10 mouse cellular contexts compared by ENCODE assay signal in the genomic region with DNA sequence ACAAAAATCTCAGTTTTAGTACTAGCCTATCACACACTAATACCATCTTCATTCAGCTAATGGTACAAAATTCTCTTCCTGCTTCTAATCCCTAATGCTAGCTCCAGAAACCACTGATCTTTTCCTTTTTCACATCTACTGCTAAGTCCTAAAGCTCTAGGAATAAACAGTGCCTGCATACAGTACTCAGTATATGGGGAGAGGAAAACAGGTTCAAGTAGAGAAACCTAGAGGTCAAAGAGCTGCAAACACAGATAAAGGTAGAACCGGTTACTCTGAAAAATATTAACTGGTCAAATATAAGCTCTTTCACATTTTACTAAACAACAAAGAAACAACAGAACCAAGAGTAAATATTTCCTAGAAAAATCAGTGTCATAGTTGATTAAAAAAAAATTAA. TPM values are rescaled to one million over a fixed set of nuclear protein-coding genes. Genes with fewer than 3 reads are reported as not detected.
DNase-seq lines count a peak whose midpoint lies in the region; ATAC-seq lines count a peak whose summit lies in the region.
"Had no signal": no experiment of that assay in that cellular context is flagged by ENCODE, and none has a peak within 500 bp of the region (broad histone marks: within the 10 kb centered on the region; RNA-seq: fewer than 3 reads in every experiment).

No protein-coding gene starts in this region.

- peak overlapping the region; percentile 34 for H3K4me3 ChIP-seq in kidney, embryonic 16.5 days (ENCODE audit: low read length)
- peak overlapping the region; percentile 95 for H3K4me3 ChIP-seq in embryonic facial prominence, embryonic 13.5 days
- peak overlapping the region; percentile 95 for H3K4me3 ChIP-seq in intestine, embryonic 14.5 days (ENCODE audit: low read depth, low read length)
- H3K4me3 ChIP-seq in midbrain, embryonic 15.5 days = peak overlapping the region; percentile 98

- peaks cover 24% of the 10 kb centered on the region for H3K4me1 ChIP-seq in kidney, embryonic 16.5 days (ENCODE audit: insufficient read depth, low read length)
- peaks cover 21% of the 10 kb centered on the region for H3K4me1 ChIP-seq in embryonic facial prominence, embryonic 13.5 days
- H3K4me1 ChIP-seq in intestine, embryonic 14.5 days (replicated peaks; ENCODE audit: control insufficient read depth, insufficient read depth, low read length) = peaks cover 25% of the 10 kb centered on the region
- H3K4me1 ChIP-seq in midbrain, embryonic 15.5 days = peaks cover 38% of the 10 kb centered on the region

- H3K9me3 ChIP-seq in kidney, embryonic 16.5 days (ENCODE audit: low read length) = no peaks in the 10 kb centered on the region
- H3K9me3 ChIP-seq in embryonic facial prominence, embryonic 13.5 days = no peaks in the 10 kb centered on the region
- no peaks in the 10 kb centered on the region for H3K9me3 ChIP-seq in intestine, embryonic 14.5 days (ENCODE audit: control insufficient read depth, low read length)
- no peaks in the 10 kb centered on the region for H3K9me3 ChIP-seq in midbrain, embryonic 15.5 days

- 17% methylated on average over 1 of the region's 1 CpGs for WGBS in kidney, embryonic 16.5 days
- WGBS in embryonic facial prominence, embryonic 13.5 days = 43% methylated on average over 1 of the region's 1 CpGs
- 16% methylated on average over 1 of the region's 1 CpGs for WGBS in intestine, embryonic 14.5 days
- 29% methylated on average over 1 of the region's 1 CpGs for WGBS in midbrain, embryonic 15.5 days

- peak overlapping the region; percentile 93 for H3K4me2 ChIP-seq in kidney, embryonic 16.5 days (replicated peaks; ENCODE audit: low read depth, low read length)
- H3K4me2 ChIP-seq in embryonic facial prominence, embryonic 13.5 days = peak overlapping the region; percentile 62
- H3K4me2 ChIP-seq in intestine, embryonic 14.5 days (ENCODE audit: low read length) = peak overlapping the region; percentile 95
- H3K4me2 ChIP-seq in midbrain, embryonic 15.5 days = peak overlapping the region; percentile 71

- H3K27me3 ChIP-seq in kidney, embryonic 16.5 days (ENCODE audit: insufficient read depth, low read length) = no peaks in the 10 kb centered on the region
- no peaks in the 10 kb centered on the region for H3K27me3 ChIP-seq in embryonic facial prominence, embryonic 13.5 days
- no peaks in the 10 kb centered on the region for H3K27me3 ChIP-seq in intestine, embryonic 14.5 days (replicated peaks; ENCODE audit: control insufficient read depth, insufficient read depth, low read length)
- H3K27me3 ChIP-seq in midbrain, embryonic 15.5 days (replicated peaks) = no peaks in the 10 kb centered on the region

- no peak for ATAC-seq in kidney, embryonic 16.5 days (ENCODE audit: low FRiP score, low TSS enrichment)
- ATAC-seq in embryonic facial prominence, embryonic 13.5 days (ENCODE audit: insufficient number of reproducible peaks, insufficient read depth, low FRiP score, low TSS enrichment, low read depth) = no peak
- ATAC-seq in intestine, embryonic 14.5 days (replicated peaks; ENCODE audit: low FRiP score, low TSS enrichment, low read depth) = no peak
- no peak for ATAC-seq in midbrain, embryonic 15.5 days (replicated peaks)

- H3K36me3 ChIP-seq in kidney, embryonic 16.5 days (ENCODE audit: insufficient read depth, low read length) = no peaks in the 10 kb centered on the region
- H3K36me3 ChIP-seq in embryonic facial prominence, embryonic 13.5 days = no peaks in the 10 kb centered on the region
- H3K36me3 ChIP-seq in intestine, embryonic 14.5 days (ENCODE audit: control insufficient read depth, insufficient read depth, low read length) = no peaks in the 10 kb centered on the region
- H3K36me3 ChIP-seq in midbrain, embryonic 15.5 days (replicated peaks) = no peaks in the 10 kb centered on the region

- H3K9ac ChIP-seq in kidney, embryonic 16.5 days (replicated peaks; ENCODE audit: low read length) = 0 out of 2 replicates have a peak overlapping the region, but pooled peaks have one; percentile 28
- H3K9ac ChIP-seq in embryonic facial prominence, embryonic 13.5 days = no peak overlapping the region; the same call in 1 of the 2 replicates
- no peak overlapping the region for H3K9ac ChIP-seq in intestine, embryonic 14.5 days (ENCODE audit: low read length)
- no peak overlapping the region for H3K9ac ChIP-seq in midbrain, embryonic 15.5 days

- DNase-seq in kidney, postnatal 4 days = no peak
- DNase-seq in intestine, embryonic 14.5 days (ENCODE audit: low spot score) = no peak
- no peak for DNase-seq in layer of hippocampus, adult 9-10 months (ENCODE audit: low spot score)
- no peak for DNase-seq in yolk sac, embryonic 10.5 days (ENCODE audit: low spot score)
- no peak for DNase-seq in thymus, postnatal 10 days (ENCODE audit: low spot score in 2 of 2)
- DNase-seq: cerebellum, postnatal 25 days; kidney, adult 18-20 months had no signal

- no peak overlapping the region for H3K27ac ChIP-seq in kidney, embryonic 16.5 days (ENCODE audit: low read length)
- H3K27ac ChIP-seq in embryonic facial prominence, embryonic 13.5 days = no peak overlapping the region
- H3K27ac ChIP-seq in intestine, embryonic 14.5 days (ENCODE audit: low read depth) = no peak overlapping the region
- no peak overlapping the region for H3K27ac ChIP-seq in midbrain, embryonic 15.5 days

RNA-seq across cellular contexts. Expression of a gene that starts 1.9 kb away (rescaled TPM):
- 26.4 and 28.2 TPM in 2 replicates for polyA plus RNA-seq in kidney, embryonic 16.5 days (2015; fragmentation: Nextera tagmentation; extraction: Ambion mirVana)
- 42.7 and 43.5 TPM in 2 replicates for polyA plus RNA-seq in embryonic facial prominence, embryonic 13.5 days (2015; fragmentation: Nextera tagmentation; extraction: Ambion mirVana)
- 59.0 and 60.6 TPM in 2 replicates for polyA plus RNA-seq in intestine, embryonic 14.5 days (2014; fragmentation: Nextera tagmentation; extraction: Ambion mirVana)
- 25.1 and 32.3 TPM in 2 replicates for polyA plus RNA-seq in midbrain, embryonic 15.5 days (2015; fragmentation: Nextera tagmentation; extraction: Ambion mirVana)

Comparison
In these comparisons a context has a peak if more than half of its experiments do, and no peak if none do; other contexts are left out.
1. H3K4me3 ChIP-seq: peak in every context shown above with its lines; median percentile 98 in midbrain, embryonic 15.5 days; 95 in embryonic facial prominence, embryonic 13.5 days; 95 in intestine, embryonic 14.5 days; 34 in kidney, embryonic 16.5 days.